Mouse (Mus musculus): Measurements from ENCODE around the gene Scin. TPM values are rescaled to one million over a fixed set of nuclear protein-coding genes. Genes with fewer than 3 reads are reported as not detected.
A peak's percentile ranks its signal among the peaks of the same experiment; 100 is the strongest.

The Scin gene
- polyA plus RNA-seq, 1 experiment from 2014 or later = 4.6 TPM

DNA sequence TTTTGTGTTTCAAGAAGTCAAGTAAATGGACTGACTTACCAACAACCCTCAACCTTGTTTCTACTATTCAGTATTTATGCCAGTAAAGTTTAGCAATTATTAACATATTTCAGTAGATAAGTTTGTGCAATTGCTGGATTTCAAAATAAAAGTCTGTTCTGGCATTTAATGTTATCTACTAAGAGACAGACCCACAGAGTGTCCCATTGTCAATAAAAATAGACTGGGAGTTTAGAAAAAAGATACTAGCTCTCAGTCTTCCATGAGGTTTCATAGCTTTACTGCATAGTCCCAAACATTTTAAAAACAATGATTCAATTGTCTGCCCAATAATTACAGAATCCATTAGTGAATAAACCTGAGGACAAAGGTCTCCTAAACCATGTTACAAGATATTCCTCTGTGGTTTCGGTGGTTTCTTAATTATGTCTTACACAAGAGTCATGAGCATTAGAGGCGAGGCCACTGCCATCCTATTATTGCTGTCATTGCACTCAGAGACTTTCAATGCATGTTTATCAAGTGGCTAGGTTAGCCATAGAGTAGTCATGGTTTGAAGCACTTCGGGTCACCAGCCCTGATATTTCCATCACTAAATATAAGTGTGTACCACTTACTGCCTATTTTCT, 110.9 kb downstream of the Scin start:
- WGBS = 70% methylated on average over 3 of the region's 3 CpGs
- no peak overlapping the region for H3K9ac ChIP-seq
- ATAC-seq (replicated peaks; ENCODE audit: insufficient number of reproducible peaks, insufficient read depth, low FRiP score, low read depth) = no peak

DNA sequence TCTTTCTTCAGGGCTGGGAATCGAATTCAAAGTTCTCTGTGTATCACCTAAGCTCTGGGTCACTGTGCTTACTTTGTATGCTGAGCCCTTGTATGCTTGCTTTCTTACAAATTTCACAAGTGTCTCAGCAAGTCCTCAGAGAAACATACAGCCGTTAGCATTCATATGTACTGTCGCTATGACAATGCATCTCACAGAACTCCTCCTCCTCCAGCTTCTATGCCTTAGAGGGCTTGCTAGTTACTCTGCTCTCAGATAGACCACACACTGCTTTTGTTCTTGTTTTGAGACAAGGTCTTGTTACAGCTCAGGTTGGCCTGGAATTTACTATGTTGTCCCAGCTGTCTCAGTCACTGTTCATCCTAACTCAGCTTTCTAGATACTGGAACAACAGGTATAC, 111.7 kb downstream of the Scin start:
- ATAC-seq (replicated peaks; ENCODE audit: insufficient number of reproducible peaks, insufficient read depth, low FRiP score, low read depth) = no peak
- Histone ChIP-seq H3K27me3 (no peaks in the 10 kb centered on the region), H3K4me2 (no peak overlapping the region), H3K9ac (no peak overlapping the region), H3K4me1 (replicated peaks) (peaks cover 6% of the 10 kb centered on the region; the same call in 1 of the 2 replicates), H3K27ac (no peak overlapping the region), H3K4me3 (no peak overlapping the region), H3K9me3 (replicated peaks) (no peaks in the 10 kb centered on the region), H3K36me3 (no peaks in the 10 kb centered on the region)
- WGBS = 85% methylated on average over 3 of the region's 3 CpGs

More for the DNA sequence above, 110.9 kb downstream of the Scin start:
- no peaks in the 10 kb centered on the region for H3K36me3 ChIP-seq
- H3K27me3 ChIP-seq = no peaks in the 10 kb centered on the region
- no peak overlapping the region for H3K4me3 ChIP-seq
- H3K9me3 ChIP-seq (replicated peaks) = no peaks in the 10 kb centered on the region
- peaks cover 4% of the 10 kb centered on the region; the same call in 1 of the 2 replicates for H3K4me1 ChIP-seq (replicated peaks)
- no peak overlapping the region for H3K27ac ChIP-seq
- H3K4me2 ChIP-seq = no peak overlapping the region

DNA sequence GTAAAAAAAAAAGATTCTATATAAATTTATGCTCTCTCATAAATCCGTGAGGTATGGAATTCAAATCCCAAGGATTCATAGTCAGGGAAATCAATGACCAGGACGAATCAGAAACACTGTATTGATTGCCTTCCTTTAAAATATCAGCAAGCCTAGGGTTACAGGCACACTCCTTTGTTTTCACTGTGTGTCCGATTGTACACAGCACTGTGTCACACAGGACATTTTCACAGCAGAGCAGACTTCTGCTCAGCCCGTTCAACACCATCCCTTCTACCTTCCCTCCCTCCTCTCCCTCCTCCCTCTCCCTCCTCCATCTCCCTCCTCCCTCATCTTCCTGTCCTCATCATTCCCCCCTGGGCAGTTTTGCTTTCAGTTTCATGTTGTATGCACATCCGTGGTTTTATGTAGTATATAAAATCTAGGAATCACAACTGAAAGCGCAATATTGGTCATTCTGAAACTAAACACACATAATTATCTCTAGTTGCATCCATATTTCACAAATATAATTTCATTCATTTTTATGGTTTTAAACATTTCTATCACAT, 116.0 kb downstream of the Scin start:
- Histone ChIP-seq H3K4me3 (no peak overlapping the region), H3K4me2 (no peak overlapping the region), H3K36me3 (no peaks in the 10 kb centered on the region), H3K27me3 (no peaks in the 10 kb centered on the region), H3K9ac (no peak overlapping the region), H3K27ac (no peak overlapping the region), H3K9me3 (replicated peaks) (no peaks in the 10 kb centered on the region), H3K4me1 (replicated peaks) (peaks cover 12% of the 10 kb centered on the region)
- 75% methylated on average over 6 of the region's 6 CpGs for WGBS
- no peak for ATAC-seq (replicated peaks; ENCODE audit: insufficient number of reproducible peaks, insufficient read depth, low FRiP score, low read depth)

DNA sequence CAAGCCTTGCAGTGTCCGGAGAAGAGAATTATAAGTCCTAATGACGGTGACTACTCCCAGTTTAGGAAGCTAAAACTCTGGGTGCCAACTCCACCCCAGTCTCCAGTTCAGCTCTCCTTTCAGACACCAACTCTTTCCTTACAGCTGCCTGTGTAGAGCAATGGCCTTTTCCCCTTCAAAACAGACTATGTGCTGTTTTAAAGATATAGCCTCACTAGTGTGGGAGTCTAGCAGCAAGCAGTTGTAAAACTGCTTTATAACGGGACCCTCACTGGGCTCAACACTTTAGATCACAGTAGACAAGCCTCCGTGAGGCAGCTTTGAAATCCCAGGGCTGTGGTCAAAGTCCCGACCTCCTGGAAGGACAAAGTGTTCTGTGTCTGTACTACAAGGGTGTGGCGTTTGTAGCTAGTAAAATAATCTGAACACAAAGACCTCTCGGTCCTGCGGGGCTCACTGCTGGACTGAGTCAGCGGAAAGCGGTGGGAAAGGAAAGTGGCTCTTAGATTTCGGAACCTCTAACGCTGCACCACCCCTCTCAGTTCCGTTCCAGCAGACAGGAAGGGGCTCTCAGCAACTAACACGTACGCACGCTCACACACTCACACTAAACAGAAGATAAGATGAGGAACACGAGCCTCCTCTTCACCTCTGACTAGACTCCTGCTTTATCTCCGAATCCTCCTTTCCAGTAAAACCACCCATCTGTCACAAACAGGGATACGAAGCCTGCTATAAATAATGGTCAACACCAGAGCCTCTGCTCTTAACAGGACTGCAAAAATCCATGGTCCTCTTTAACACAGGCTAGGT, 117.2 kb downstream of the Scin start:
- H3K36me3 ChIP-seq = no peaks in the 10 kb centered on the region
- H3K9me3 ChIP-seq (replicated peaks) = no peaks in the 10 kb centered on the region
- peak overlapping the region; percentile 45 for H3K4me3 ChIP-seq
- no peaks in the 10 kb centered on the region for H3K27me3 ChIP-seq
- peak overlapping the region; percentile 63 for H3K4me2 ChIP-seq
- H3K27ac ChIP-seq = peak overlapping the region; percentile 84
- ATAC-seq (replicated peaks; ENCODE audit: insufficient number of reproducible peaks, insufficient read depth, low FRiP score, low read depth) = peak; percentile 91
- peaks cover 12% of the 10 kb centered on the region for H3K4me1 ChIP-seq (replicated peaks)
- peak overlapping the region; percentile 55 for H3K9ac ChIP-seq
- 6% methylated on average over 19 of the region's 19 CpGs for WGBS

DNA sequence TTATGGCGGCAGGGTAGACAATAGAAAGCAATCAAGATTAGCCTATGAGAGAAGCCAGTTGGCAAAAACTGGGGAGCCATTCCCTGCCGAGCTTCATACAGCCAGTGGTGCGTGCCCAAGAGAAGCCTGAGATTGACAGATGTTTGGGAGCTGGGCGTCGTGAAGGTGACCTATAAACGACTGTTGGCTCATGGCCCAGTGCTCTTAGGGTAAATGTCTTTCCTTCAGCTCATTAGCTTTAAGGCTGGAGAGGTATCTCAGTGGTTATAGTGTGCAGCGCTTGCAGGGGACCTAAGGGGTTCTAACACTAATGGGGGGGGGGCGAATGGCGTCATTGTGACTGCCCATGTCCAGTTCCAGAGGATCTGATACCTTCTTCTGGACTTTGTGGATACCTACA, 118.0 kb downstream of the Scin start:
- Histone ChIP-seq H3K4me2 (peak overlapping the region; percentile 63), H3K4me3 (no peak overlapping the region), H3K9ac (no peak overlapping the region), H3K27ac (peak overlapping the region; percentile 84), H3K4me1 (replicated peaks) (peaks cover 12% of the 10 kb centered on the region), H3K27me3 (no peaks in the 10 kb centered on the region), H3K9me3 (replicated peaks) (no peaks in the 10 kb centered on the region), H3K36me3 (no peaks in the 10 kb centered on the region)
- 72% methylated on average over 9 of the region's 9 CpGs for WGBS
- ATAC-seq (replicated peaks; ENCODE audit: insufficient number of reproducible peaks, insufficient read depth, low FRiP score, low read depth) = no peak

DNA sequence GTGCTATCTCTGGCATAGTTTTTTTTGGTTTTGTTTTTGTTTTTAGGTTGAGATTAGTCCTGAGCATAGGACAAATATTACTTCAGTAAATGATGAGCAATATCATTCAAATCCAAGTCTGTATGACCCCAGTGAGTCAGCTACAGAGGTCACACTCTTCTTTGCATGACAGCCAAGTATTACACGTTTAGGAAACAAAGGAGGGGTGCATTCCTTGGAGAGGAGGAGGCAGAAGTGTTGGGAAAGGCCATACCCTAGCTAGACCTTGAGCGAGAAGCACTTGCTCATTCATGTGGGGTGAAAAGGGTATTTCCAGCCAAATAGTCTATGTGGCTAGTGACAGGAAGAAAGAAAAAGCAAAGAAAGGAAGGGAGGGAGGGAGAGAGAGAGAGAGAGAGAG, 124.2 kb downstream of the Scin start:
- no peak overlapping the region for H3K9ac ChIP-seq
- 0 out of 2 replicates have a peak, but pooled peaks cover under 1% of the 10 kb centered on the region for H3K4me1 ChIP-seq (replicated peaks)
- no peak overlapping the region for H3K27ac ChIP-seq
- H3K27me3 ChIP-seq = no peaks in the 10 kb centered on the region
- ATAC-seq (replicated peaks; ENCODE audit: insufficient number of reproducible peaks, insufficient read depth, low FRiP score, low read depth) = no peak
- H3K36me3 ChIP-seq = no peaks in the 10 kb centered on the region
- H3K4me2 ChIP-seq = no peak overlapping the region
- H3K9me3 ChIP-seq (replicated peaks) = no peaks in the 10 kb centered on the region
- WGBS = 44% methylated on average over 2 of the region's 2 CpGs
- no peak overlapping the region for H3K4me3 ChIP-seq

Other genes starting within 250 kb of the Scin start
- 33.8 and 36.3 TPM in 2 replicates for gene Arl4a, start 96.2 kb downstream of the Scin start, polyA plus RNA-seq (2015; fragmentation: Nextera tagmentation; extraction: Ambion mirVana)
- gene Lsmem1, start 65.3 kb upstream of the Scin start, polyA plus RNA-seq (2015; fragmentation: Nextera tagmentation; extraction: Ambion mirVana) = 26.3 and 31.2 TPM in 2 replicates
- gene Ifrd1, start 114.3 kb upstream of the Scin start, polyA plus RNA-seq (2015; fragmentation: Nextera tagmentation; extraction: Ambion mirVana) = 85.8 and 86.3 TPM in 2 replicates